Mouse (Mus musculus) gonadal fat pad, adult 2 months (tissue): Measurements from ENCODE around the gene 2810459M11Rik. TPM values are rescaled to one million over a fixed set of nuclear protein-coding genes. Genes with fewer than 3 reads are reported as not detected.

Source experiments
- DNase-seq: peaks from one replicate; pipeline ENCODE4 v3.0.0-alpha.2; 2012; ENCODE audit warnings: low read depth
- polyA plus RNA-seq: library from polyadenylated mRNA; depleted of rRNA; stranded (reverse); fragments of >200 nt; gene quantifications from 2 replicates; pipeline ENCODE4 v1.2.3, GENCODE M21; 2012; rRNA removed

The 2810459M11Rik gene
- polyA plus RNA-seq, 1 experiment, result 37.5 TPM

DNA sequence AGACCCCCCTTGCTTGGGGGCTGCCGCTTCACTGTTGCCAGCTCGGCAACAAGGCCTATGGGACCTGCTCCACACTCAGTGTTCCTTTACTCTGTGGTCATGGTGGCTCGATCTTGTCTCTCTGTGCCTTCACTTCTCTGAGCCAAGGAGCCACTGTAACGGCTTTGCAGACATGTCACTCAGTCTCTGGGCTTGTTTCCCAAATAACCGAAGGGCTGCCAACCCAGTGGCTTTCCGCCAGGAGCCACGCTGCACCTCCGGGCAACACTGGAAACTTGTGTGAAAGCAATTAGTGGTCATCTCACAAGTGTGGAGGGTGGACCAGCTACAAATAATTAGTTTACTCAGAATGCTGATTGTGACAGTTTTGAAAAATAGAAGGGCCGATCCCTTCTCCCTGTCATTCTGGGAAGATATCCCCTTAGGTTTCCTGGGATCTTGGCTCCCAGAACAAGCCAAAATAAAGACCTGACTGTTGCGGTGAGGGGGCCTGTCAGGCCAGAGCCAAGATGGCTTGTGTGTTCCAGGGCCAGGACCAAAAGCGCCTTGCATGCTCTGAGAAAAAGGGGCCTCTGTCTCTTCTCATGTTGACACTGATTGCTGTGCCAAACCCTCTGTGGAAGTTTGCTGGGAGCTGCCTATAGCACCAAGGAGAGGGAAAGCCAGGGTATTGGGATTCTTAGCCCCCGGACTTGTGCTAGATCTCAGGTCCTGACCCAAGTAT lies 7.7 kb downstream of the 2810459M11Rik start:
- DNase-seq, result no peak

DNA sequence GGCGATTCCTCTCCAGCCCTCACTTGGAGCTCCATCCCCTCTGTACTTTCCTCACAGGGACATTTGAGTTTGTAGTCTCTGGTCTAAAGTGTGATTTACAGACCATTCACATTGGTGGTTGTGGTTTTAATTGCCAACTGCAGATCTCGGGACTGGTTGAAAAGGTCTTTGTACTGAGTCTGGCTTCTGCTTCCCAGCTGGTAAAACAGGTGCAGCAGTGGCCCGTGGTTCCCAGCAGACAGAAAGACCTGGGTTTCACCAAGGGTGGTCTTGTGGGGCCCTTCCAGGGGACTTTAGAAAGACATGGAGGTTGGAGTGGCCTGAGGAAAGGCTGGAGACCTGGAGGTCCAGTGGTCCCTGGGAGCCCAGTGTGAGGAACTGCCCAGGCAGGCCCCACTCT lies 9.3 kb downstream of the 2810459M11Rik start:
- no peak for DNase-seq

DNA sequence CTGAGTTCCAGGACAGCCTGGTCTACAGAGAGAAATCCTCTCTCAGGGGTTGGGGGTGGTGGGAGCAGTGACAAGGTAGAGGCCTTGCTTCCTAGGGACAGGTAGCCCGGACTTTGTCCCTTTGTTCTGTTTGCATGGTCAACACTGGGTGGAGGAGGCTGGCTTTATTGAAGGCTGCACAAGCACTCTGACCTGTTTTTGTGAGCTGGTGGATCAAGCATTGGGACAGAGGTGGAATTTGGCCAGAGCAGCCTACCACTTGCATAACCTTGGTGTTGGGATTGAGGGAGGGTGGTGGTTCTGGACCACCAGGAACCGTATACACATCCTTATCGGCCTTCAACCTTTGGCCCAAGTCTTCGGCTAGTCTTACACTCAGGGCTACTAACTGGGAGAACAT lies 10.6 kb downstream of the 2810459M11Rik start:
- DNase-seq, result no peak

DNA sequence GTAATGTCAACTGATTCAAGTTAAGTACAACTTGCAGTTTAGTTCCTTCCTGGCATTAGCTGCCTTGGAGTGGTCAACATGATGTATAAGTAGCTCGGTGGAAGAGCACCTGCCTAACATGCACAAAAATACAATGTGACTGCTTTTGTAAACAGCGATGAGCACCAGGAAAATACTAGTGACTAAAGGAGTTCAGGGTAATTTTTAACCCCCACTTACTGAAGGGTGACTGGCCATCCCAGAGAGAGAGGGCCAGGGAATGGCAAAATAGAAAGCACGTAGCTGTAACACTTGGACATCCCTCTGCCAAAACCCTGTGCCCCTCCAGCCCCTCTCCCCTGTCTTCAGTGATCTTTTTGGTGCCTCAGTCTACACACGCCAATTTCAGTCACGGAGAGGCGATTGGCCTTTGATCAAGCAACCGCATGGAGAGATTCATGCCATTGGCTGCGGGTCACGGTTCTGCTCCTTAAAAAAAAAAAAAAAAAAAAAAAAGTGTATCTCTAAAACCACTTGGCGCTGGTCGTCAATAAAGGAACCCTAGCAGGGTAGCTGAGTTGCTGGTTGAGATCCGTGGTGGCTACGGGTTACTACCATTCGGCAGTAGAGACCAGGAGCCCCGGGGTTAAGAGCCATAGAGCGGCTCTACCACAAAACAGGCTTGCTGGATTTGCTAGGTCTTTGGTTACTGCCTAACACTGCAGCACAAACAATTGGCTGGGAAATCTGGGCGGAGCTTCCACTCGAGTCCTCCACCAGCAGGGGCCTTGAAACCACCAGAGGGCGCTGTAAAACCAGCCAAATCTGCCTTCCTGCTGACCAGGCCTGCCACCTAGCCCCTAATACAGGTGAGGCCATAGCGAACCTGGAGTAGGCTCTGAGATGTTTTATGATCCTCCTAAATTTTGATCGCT lies 13.4 kb downstream of the 2810459M11Rik start:
- peak; percentile 49 for DNase-seq

DNA sequence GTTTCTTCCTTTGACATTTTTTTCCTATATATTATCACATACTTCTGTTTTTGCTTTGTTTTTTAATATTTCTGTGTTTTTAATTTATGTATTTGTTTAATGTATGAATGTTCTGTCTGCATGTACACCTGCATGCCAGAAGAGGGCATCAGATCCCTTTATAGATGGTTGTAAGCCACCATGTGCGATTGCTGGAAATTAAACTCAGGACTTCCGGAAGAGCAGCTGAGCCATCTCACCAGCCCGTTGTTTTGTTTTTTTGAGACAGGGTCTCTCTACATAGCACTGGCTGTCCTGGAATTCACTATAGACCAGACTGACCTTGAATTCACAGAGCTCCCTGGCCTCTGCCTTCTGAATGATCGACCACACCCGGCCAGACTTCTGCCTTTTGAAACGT lies 16.9 kb downstream of the 2810459M11Rik start:
- no peak for DNase-seq

DNA sequence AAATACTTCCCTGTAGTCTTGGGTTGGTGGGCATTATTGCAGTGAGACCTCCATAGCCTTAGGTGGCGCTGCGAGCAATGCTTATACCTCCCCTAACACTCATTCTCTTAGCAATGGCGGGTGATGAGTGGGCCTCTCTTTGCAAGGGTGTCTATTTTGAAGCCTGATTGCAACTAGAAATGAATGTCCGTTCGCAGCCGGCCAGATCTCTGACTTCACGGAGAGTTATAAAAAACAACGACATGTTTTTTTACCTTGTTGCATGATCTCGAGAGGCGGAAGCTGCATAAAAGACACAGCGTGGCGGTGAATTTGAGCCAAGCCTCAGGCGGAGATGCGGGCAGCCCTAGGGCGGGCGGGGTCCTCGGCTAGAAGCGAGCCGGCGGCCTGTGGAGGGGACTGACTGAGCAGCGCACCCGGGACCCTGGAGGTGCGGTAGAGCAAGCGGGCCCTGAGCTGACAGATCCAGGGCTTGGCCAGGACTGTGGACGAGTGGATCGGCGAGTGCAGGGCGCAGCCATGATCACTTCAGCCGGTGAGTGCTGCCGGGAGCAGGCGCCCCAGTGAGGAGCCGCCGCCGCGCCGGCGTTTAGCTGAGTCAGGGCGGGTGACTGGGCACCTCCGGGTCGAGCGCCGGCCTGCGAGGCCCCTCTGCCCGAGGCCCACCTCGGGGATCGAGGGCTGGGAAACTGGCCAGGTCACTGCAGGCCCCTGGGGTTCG lies 18.8 kb downstream of the 2810459M11Rik start, which contains the start of gene Psmd1:
Gene Psmd1 (plus strand): TSS at position 117 of the 721 bp plus-strand sequence.
- DNase-seq, result peak; percentile 60

DNA sequence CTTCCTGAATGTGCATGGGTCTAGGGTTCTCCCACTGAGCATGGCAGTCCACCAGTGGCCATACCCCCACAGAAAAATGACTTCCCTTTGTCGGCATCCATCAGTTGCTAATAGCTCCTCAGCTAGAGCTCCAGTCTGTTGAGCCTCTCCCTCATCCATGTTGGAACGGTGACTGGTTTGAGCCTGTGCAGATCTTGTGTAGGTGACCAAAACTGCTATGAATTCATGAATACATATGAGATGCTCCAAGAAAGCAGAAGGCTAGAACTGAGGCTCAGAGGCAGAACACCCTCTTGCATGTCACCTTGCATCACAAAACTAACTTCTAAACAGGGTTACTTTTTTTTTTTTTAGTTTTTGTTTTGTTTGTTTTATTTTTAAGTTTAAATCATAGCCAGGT lies 30.9 kb downstream of the 2810459M11Rik start:
- no peak for DNase-seq

DNA sequence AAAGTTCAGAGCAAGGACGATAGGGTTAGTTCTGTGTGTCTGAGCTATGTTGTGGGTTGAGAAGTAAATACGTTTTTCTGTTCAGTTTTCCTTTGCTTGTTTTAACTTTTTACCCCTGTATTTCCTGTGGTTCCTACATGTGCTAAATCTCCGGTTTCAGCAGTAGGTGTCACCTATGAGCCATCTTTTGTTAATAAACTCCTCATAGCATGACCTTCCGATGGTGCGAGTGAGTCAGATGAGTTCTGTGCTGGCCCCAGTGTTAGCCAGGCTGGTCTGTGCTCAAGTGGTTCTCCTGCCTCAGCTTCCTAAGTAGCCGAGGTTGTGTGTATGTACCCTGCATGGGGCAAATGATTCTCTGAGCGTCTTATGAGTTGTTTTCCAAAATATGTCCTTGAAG lies 48.8 kb downstream of the 2810459M11Rik start:
- DNase-seq, result no peak

DNA sequence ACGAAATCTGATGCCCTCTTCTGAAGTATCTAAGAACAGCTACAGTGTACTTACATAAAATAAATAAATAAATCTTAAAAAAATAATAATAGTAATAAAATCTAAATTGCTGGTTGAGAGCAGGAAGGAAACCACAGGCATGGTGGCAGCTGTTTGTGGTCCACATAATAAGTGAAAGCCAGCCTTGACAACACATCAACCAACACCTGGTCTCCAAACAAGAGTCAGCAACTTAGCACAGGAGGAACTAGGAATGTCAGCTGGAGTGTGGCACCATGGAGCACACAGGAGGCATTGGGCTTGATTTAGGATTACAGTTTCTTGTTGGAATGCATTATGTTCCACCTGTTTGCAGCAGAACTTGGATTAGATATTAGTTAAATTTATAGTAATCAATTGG lies 59.4 kb downstream of the 2810459M11Rik start:
- DNase-seq, result no peak

Other genes starting within 250 kb of the 2810459M11Rik start
- gene Itm2c, start 151.6 kb upstream of the 2810459M11Rik start, polyA plus RNA-seq, result 350 and 546 TPM in 2 replicates
- 0.58 and 2.1 TPM in 2 replicates for gene 4933407L21Rik, start 117.4 kb upstream of the 2810459M11Rik start, polyA plus RNA-seq
- 0.03 and 0.07 TPM in 2 replicates for gene Gpr55, start 84.9 kb upstream of the 2810459M11Rik start, polyA plus RNA-seq
- 18.5 and 30.4 TPM in 2 replicates for gene Spata3, start 29.0 kb upstream of the 2810459M11Rik start, polyA plus RNA-seq
- gene Psmd1, start 18.5 kb downstream of the 2810459M11Rik start, polyA plus RNA-seq, result 79.7 and 84.6 TPM in 2 replicates
- 0.24 and 0.30 TPM in 2 replicates for gene Htr2b, start 66.1 kb downstream of the 2810459M11Rik start, polyA plus RNA-seq
- gene Gm21972, start 87.8 kb downstream of the 2810459M11Rik start, polyA plus RNA-seq, result 0.38 TPM in 1 of 2 replicates, not detected in the other
- gene Armc9, start 108.9 kb downstream of the 2810459M11Rik start, polyA plus RNA-seq, result 8.3 TPM in 2 replicates